Mouse (Mus musculus) thymus, postnatal 0 days (tissue): ENCODE data around the gene Mettl24. TPM values are rescaled to one million over a fixed set of nuclear protein-coding genes. Genes with fewer than 3 reads are reported as not detected.
A peak's percentile ranks its signal among the peaks of the same experiment; 100 is the strongest.

Experiments
- DNase-seq: peaks from one replicate; pipeline ENCODE4 v3.0.0-alpha.2; 2015; ENCODE audit warnings: low spot score
- polyA plus RNA-seq: library from polyadenylated mRNA; unstranded; fragments of >200 nt; fragmentation: Nextera tagmentation; extraction: Ambion mirVana; gene quantifications from 2 replicates; pipeline ENCODE4 v1.2.1, GENCODE M21; 2015

Mettl24 gene
- polyA plus RNA-seq, 1 experiment from 2014 or later: 0.64 TPM

DNA sequence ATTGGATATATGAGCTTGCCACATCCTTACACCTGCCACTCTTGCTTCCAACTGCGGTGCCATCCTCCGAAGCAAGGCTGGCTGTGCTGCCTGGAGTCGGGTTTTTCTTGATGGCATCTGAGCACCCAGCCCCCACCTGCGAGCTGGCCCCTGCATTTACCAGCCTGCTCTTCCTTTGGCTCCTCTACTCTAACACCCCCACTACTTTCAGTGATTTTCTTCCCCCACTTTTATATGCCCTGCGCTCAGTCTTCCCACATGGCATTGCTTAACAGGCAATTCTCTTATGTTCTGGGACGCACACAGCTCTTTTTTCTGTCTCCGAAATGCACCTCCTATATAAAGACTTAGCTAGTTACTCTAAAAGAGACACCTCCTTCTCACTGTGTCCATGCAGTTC, 1.2 kb downstream of the Mettl24 start:
- no peak for DNase-seq

- no peak for DNase-seq
Observed at GRCm38 (mm10) chr10:40685641-40686040, 2.6 kb downstream of the Mettl24 start.

DNA sequence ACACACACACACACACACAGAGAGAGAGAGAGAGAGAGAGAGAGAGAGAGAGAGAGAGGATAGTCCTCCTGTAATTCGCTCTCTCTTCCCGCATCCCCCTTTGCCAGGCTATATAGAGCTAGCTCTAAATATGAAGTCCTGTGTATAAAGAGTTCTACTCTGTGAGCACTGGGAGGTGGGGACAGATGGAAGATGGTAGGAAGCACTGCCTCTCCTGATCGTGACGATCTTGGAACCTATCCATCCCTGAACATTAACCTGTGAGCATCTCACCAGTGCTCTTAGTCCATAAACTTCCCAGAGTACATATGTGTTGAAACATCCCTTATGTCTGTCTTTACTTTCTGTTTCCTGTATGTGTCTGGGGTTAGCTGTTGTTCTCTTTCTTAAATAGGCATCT, 3.9 kb downstream of the Mettl24 start:
- DNase-seq: no peak

- DNase-seq: no peak
Observed at GRCm38 (mm10) chr10:40687407-40687806, 4.3 kb downstream of the Mettl24 start.

DNA sequence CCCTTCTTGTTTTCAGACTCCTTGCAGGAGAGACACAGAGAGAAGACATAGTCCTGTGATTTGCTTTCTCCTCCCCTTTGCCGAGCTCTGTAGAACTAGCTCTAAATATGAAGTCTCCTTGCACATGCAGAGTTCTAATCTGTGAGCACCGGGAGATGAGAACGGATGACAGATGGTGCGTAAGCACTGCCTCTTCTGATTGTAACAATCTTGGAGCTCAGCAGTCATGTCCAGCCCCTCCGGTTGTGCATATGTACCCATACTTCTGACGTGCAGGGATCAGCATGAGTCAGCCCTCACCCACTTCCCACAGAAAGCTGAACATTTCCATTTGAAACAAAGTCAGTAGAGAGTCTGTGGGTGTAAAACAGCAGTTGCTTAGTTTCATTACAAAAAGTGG, 5.2 kb downstream of the Mettl24 start:
- no peak for DNase-seq

- DNase-seq: no peak
Observed at GRCm38 (mm10) chr10:40688873-40689272, 5.8 kb downstream of the Mettl24 start.

DNA sequence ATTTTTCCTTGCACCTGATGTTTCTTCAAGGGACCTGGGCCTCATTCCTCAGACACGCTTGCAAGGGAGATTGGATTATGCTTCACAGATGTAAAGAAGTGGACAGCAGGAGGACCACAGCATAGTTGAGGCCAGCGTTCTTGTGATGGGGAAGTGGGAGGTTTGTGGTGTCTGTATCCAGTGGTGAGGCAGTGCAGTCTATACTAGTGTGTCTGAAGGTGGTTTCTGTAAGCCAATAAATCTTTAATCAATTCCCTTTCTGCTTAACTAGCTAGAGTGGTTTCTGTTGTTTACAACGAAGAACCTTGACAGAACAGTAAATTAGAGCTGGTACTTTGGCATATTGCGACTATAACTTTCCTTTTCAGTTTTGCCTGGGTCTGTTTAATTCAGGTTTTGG, 15.6 kb downstream of the Mettl24 start:
- no peak for DNase-seq

DNA sequence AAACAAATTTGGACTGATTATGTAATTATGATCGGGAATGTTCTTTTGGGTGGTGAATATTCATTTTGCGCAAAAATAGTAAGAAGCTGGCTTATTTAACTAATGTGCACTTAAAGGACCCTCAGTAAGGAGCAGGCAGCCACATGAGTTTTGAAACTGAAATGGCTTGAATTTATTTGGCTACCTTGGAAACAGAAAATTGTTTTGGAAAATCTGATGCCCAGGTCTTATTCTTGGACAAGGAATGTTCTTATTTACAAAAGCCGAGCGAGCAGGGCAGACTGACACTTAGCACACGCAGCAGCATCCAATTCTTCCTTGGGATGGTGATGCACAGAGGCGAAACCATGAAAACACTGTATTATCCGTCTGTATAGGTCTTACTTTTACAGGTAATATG, 28.0 kb downstream of the Mettl24 start:
- DNase-seq: no peak

DNA sequence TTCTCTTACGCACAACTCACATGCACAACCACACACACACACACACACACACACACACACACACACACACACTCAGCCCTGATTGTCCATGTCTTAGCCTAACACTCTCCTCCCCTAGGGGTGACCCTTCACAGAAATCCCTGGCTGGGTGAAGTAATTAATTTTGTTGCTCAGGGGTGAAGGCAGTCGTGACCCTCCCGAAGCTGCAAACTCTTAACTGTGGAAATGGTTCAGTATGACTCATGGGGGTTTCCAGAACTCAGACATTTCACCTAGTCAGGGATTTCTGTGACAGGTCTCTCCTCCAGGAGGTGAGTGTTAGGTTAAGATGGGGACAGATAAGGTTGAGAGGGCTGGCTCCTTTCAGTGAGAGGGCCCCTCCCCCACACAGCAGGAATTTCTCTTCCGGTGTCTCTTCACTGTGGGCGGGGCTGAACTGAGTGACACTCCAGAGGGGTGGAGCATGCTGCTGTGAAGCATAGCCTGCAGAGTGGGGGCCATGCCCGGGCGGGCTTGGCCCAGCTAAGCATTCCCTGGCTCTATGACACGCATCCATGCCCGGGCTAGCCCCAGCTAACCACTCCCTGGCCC, 30.0 kb downstream of the Mettl24 start:
- DNase-seq: peak; percentile 20

DNA sequence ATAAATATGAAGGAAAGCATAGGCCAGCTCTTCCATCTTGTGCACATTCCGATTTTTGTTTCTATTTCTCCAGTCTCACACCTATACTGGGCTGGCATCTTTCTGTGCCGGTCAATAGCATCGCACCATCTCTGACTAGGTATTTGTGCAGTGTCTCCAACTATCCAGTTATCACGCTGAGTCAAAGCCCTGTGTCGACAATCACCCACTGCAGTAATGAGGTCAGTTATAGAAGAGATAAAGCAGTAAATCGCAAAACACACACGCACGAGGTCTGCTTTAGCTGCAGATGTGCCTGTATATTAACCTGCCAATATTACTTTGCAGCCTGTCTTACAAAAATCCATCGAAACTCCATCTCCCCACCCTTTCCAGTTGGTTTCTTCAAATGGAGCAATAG, 30.7 kb downstream of the Mettl24 start:
- no peak for DNase-seq

DNA sequence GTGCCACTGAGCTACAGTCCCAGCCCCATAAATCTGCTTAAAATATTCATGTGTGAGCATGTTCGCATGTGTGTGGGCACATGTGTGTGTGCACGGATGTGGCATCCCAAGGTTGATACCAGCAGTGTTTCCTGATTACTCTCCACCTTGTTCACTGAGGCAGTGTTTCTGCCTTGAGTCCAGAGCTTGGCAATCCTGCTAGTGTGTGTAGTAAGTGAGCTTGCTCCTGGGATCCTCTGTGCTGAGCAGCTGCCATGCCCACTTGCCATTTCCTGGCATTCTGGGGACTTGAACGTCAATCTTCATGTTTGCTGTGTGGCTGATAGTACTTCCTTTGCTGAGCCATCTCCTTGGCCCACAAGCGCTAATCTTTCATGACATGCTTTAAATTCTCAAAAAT, 32.1 kb downstream of the Mettl24 start:
- DNase-seq: no peak

DNA sequence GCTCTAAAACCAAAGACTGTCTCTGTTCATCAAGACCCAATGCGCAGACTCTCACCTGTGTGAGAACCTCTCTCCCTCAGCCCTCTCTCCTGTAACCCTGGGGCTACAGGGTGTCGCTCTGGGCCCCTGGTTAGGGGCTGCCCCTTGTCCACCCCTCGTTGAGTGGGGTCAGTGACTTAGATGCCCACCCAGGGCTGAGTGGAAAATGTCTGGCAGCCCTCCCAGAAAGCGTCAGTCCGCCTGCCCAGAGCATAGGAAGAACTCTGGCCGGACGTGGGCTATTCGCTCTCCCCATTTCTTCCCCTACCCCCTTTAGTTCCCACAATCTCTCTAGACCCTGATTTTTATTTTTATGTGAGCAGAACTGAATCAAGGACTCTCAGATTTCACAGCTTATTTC, 33.2 kb downstream of the Mettl24 start:
- DNase-seq: no peak

DNA sequence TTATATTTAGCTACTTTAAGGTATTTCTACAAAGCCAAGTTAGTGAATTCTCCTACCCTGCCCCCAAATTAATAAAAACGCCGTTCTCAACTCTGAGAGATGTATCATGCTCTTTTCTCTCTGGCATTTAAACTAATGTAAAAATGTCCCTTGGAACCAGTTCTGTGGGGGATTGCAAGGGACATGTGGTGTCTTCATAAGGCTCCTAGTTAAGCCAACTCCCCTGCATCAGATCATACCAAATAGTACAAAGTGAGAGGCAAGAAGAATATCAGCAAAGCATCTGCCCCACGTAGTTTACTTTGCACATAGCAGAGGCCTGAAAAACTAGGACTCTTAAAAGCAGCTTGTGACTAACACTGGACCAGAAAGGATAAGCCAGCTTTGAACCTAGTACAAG, 33.6 kb downstream of the Mettl24 start:
- DNase-seq: no peak

DNA sequence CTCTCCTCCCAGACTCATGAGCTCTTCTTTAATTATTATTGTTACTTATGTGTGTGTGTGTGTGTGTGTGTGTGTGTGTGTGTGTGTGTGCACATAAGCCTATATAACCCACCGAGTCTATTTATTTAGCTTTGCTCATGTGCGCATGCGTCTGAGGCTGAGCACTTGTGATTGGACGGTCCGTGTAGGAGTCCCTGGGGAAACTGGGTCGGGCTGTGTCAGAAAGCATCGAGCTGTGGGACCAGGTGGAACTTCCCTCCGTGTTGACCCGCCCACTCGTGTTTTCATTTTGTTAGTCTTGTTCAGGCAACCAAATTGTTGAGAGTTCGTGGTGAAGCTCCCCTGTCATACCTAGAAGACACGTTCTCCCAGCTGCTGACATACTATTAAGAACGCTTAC, 35.3 kb downstream of the Mettl24 start:
- no peak for DNase-seq

GRCm38 (mm10) chr10:40719062-40719461, 36.0 kb downstream of the Mettl24 start:
- no peak for DNase-seq

GRCm38 (mm10) chr10:40720883-40721282, 37.8 kb downstream of the Mettl24 start:
- no peak for DNase-seq

GRCm38 (mm10) chr10:40724342-40724741, 41.3 kb downstream of the Mettl24 start:
- no peak for DNase-seq

DNA sequence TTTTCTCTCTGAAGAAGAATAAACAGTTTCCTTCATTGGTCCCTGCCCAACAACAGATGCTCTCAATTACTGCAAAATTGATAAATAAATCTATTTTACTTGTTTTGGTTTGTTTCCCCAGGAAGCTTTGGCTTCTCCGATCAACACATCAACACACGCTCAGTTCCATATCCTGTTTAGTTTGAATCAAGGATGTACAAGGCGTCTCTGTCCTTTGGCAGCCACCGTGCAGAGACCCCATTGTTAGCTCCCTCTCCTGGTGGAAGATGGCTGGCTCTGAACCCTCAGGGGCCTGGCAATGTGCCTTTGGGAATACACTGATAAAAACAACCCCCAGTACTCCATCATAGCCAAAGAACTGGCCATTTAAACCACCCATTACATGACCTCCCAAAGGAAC, 42.0 kb downstream of the Mettl24 start:
- no peak for DNase-seq

DNA sequence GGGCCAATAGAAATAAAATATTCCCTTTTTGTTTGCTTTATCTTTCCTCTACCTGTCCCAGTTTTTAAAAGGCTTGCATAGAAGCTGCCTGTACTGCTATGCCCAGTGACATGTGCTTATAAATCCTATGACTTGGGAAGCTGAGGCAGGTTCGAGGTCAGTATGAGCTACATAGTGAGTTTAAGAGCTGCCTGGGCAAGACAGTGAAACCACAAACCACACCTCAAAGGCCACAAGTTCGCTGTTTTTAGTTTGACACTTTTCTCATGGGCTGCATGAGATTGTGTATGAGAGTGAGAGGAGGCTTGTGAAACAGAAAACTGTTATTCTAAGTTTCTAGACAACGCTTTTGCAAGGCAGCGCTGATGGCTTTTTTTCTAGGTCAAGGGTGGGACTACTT, 42.4 kb downstream of the Mettl24 start:
- DNase-seq: no peak

DNA sequence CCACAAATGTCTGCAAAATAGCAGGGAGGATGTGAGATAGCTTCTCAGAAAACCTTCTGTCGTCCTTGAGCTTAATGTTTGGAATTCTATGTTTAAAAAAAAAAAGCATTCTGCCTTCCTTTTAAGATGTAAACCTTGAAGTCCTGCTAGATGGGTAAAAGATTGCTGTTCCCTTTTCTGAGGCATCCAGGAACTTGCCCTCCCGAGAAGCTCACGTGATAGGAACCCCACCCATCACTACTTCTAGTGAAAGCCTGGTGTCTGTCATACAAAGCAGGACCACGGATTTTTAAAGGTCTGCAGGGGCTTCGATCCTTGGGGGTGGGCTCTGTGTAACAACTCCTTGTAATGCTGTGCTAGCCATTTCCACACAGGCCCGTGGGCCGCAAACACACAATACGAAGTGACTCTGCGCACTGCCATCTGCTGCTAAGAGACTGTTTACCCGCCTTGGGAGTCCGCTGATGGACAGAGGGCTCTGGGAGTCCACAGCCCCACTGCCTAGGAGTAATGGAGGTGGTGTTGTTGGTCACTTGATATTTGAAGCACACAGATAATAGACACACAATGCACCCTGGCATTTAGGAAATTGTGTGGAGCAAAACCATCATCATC, 43.3 kb downstream of the Mettl24 start:
- DNase-seq: no peak

DNA sequence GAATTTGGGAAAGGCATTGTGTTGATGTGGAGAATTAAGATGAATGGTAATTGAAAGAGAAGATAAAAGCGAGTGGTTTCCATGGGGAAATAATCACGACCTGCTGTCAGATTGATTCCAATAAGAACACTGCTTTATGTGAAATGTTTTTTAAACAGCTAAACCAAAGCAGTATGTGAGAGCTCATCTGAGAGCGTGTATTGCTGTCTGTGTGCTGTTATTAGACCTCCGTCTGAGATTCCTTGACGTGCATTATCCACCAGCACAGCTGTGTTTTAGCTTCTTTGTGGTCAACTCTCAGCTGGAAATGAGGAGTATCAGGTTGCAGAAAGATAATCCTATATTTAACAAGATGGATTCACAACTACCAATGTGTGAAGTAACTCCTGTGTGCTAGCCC, 43.9 kb downstream of the Mettl24 start:
- no peak for DNase-seq

- DNase-seq: no peak
Observed at GRCm38 (mm10) chr10:40730200-40730599, 47.1 kb downstream of the Mettl24 start.

- no peak for DNase-seq
Observed at GRCm38 (mm10) chr10:40733291-40733690, 50.2 kb downstream of the Mettl24 start.

DNA sequence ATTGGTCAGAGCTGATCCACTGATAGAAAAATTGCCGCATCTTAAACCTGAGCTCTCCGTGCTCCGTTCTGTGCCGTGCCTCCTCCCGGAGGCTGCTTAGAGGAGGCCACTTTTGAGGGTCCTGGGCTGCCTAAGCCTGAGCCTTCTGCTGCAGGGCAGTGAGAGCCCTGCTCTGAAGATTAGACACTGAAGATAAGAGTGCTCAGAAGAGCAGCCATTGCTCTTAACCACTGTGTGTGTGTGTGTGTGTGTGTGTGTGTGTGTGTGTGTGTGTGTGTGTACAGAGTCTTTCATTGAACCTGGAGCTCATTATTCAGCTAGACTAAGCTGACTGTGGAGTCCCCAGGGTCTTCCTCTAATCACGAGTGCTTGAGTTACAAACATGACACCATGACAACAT, 53.1 kb downstream of the Mettl24 start:
- no peak for DNase-seq
